9 mouse cellular contexts compared by ENCODE assay signal in genomic region chr11:87010476-87010875, GRCm38 (mm10). TPM values are rescaled to one million over a fixed set of nuclear protein-coding genes. Genes with fewer than 3 reads are reported as not detected.
DNase-seq lines count a peak whose midpoint lies in the region; ATAC-seq lines count a peak whose summit lies in the region.
"Had no signal": no experiment of that assay in that cellular context is flagged by ENCODE, and none has a peak within 500 bp of the region (broad histone marks: within the 10 kb centered on the region; RNA-seq: fewer than 3 reads in every experiment).

No protein-coding gene starts in this region.

- H3K27me3 ChIP-seq in forebrain, embryonic 15.5 days: no peaks in the 10 kb centered on the region
- H3K27me3 ChIP-seq: limb, embryonic 12.5 days had no signal

- H3K9me3 ChIP-seq in forebrain, embryonic 15.5 days: no peaks in the 10 kb centered on the region
- H3K9me3 ChIP-seq: limb, embryonic 12.5 days had no signal

- DNase-seq in ovary, adult 18-20 months (ENCODE audit: low spot score): peak; percentile 21
- DNase-seq in ovary, postnatal 10 days (ENCODE audit: low spot score): no peak
- peak; percentile 18 for DNase-seq in adrenal gland, postnatal 25 days
- DNase-seq in induced T-regulatory cell, adult 2 months (ENCODE audit: low read depth): peak; percentile 74
- peak; percentile 46 for DNase-seq in left cerebral cortex, postnatal 4 days
- DNase-seq in naive thymus-derived CD4-positive, alpha-beta T cell, adult 2 months (ENCODE audit: low read depth): peak; percentile 60
- DNase-seq in spleen, postnatal 10 days (ENCODE audit: low spot score in 2 of 2): no peak

- no peaks in the 10 kb centered on the region for H3K36me3 ChIP-seq in forebrain, embryonic 15.5 days
- H3K36me3 ChIP-seq: limb, embryonic 12.5 days had no signal

- H3K4me3 ChIP-seq in forebrain, embryonic 15.5 days: no peak overlapping the region
- H3K4me3 ChIP-seq: limb, embryonic 12.5 days had no signal

- H3K9ac ChIP-seq in forebrain, embryonic 15.5 days (replicated peaks): no peak overlapping the region
- H3K9ac ChIP-seq: limb, embryonic 12.5 days had no signal

- H3K4me1 ChIP-seq in forebrain, embryonic 15.5 days: peaks cover 5% of the 10 kb centered on the region

- intact Hi-C loops in left cerebral cortex, postnatal 4 days (cut with DNase I): no loop called here

- ATAC-seq in forebrain, embryonic 15.5 days (replicated peaks): 0 out of 2 replicates have a peak, but pooled peaks have one; percentile 58

- no peak overlapping the region for H3K27ac ChIP-seq in forebrain, embryonic 15.5 days (replicated peaks)
- H3K27ac ChIP-seq: limb, embryonic 12.5 days had no signal

- H3K4me2 ChIP-seq in forebrain, embryonic 15.5 days (replicated peaks): no peak overlapping the region
- H3K4me2 ChIP-seq: limb, embryonic 12.5 days had no signal

- 18% methylated on average over 9 of the region's 9 CpGs for WGBS in forebrain, embryonic 15.5 days

RNA-seq across cellular contexts. Expression of gene Ypel2, which starts 17.0 kb away (rescaled TPM):
- total RNA-seq in adrenal gland, postnatal 25 days (2021): 38.3 and 38.6 TPM in 2 replicates
- polyA plus RNA-seq in forebrain, embryonic 15.5 days (2015; fragmentation: Nextera tagmentation; extraction: Ambion mirVana): 8.1 and 8.3 TPM in 2 replicates
- 1 to 10 TPM; 6.0 to 6.4 TPM for total RNA-seq in left cerebral cortex, postnatal 4 days (2021)

Comparison
In these comparisons a context has a peak if more than half of its experiments do, and no peak if none do; other contexts are left out.
1. DNase-seq: peak in ovary, adult 18-20 months (single experiment), adrenal gland, postnatal 25 days (single experiment), induced T-regulatory cell, adult 2 months (single experiment), left cerebral cortex, postnatal 4 days (single experiment) and naive thymus-derived CD4-positive, alpha-beta T cell, adult 2 months (single experiment); none in ovary, postnatal 10 days (single experiment) and spleen, postnatal 10 days (0 of 2).